Mouse (Mus musculus) neutrophil, adult 83 days (primary cell): ENCODE data around the gene Adal. TPM values are rescaled to one million over a fixed set of nuclear protein-coding genes. Genes with fewer than 3 reads are reported as not detected.

Source experiments
- total RNA-seq, 2 experiments: library from RNA; stranded (reverse); gene quantifications; one replicate each; pipeline ENCODE4 v1.2.4; 2023

The Adal gene
- total RNA-seq: 1 to 10 TPM; 4.3 to 6.4 TPM

DNA sequence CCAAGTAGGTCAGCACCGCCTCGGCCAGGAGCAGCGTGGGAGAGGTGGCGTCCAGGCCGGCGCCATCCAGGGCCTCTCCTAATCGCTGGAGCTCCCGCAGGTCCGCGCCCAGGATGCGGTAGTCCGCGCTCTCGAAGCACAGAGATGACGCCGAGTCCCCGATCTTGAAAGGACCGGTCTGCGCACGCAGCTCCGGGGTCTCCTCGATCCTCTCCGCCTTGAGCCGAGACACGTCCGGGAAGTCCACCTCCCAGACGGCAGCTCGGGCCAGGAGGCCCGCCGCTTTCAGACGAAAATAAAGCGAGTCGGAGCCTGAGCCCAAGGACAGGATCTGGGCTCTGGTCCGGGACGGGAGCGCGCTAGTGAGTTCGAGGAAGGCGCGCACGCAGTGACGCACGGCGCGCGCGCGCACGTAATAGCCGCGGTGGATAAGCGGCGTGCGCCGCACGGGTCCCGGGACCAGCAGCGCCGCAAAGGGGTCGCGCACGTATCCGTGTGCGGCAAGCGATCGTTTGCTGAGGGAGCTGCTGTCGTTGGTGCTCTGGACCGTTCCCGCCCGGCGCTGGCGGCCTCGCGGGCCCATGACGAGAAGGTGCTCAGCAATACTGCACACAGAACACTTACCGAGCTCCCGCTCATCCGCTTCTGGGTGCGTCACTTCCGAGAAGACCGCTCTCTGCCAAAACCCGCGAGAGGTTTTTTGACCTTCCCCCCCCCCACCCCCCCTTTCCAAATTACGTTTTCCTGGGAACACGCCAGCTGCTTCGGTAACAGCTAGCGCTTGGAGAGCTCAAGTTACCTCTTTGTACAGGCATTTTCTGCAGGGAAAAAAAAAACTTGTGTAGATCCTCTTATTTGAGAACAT is at the start of gene Adal, which contains the start of gene Lcmt2:
Gene Adal (plus strand): TSS at position 411 of the 865 bp plus-strand sequence.
Gene Lcmt2 (minus strand): TSS at position 636 of the 865 bp plus-strand sequence.

GRCm38 (mm10) chr2:121109695-121110094 is 30.5 kb upstream of the Adal start, which contains the start of gene Tgm7:
Gene Tgm7, minus strand, starts transcription at chr2:121109795.

GRCm38 (mm10) chr2:121170481-121170971 is 30.3 kb downstream of the Adal start, which contains the start of gene Tubgcp4:
Gene Tubgcp4, plus strand, starts transcription at chr2:121170654.

DNA sequence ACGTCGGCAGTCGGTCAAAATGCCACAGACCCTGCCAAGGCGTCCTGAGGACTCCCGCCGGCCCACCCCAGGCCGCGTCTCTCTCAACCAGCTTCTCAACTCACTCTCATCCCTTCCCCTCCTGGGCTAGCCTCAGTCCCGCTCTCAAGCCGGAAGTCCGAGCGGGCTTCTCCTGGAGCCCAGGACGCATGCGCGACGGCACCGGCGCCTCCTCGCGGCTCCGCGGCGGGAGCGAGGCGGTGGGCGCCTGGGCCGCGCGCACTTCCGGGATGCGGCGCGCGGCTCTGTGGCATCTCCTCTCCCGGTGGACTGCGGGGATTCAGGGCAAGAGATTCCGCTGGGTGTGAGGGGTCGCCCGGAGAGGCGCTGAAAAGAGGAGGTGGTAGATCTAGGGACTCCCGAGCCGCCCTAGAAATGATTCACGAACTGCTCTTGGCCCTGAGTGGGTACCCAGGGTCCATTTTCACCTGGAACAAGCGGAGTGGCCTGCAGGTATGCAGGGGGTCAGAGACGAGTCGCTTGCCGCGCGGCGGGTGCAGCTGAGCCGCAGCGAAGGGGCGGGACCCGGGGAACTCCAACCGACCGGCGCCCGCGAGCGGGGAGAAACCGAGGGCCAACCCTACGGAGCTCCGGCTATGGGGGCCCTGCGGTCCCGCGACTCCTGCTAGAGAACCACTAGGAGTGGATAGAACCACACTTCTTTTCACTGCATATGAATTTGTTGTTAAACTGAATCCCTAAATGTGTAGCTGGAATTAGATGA is 30.9 kb downstream of the Adal start, which contains the start of gene Zscan29:
Gene Zscan29 (minus strand): TSS at position 146 of the 763 bp plus-strand sequence.

Other genes with a start within 250 kb of the Adal start
- 10 to 100 TPM; 24.5 to 29.2 TPM for gene Ubr1, start 169.7 kb upstream of the Adal start, total RNA-seq
- gene Tmem62, start 163.4 kb upstream of the Adal start, total RNA-seq: 1 to 10 TPM; 6.8 to 9.1 TPM
- gene Ccndbp1, start 132.0 kb upstream of the Adal start, total RNA-seq: 10 to 100 TPM; 59.3 to 62.5 TPM
- 10 to 100 TPM; 15.1 to 17.4 TPM for gene Epb42, start 103.4 kb upstream of the Adal start, total RNA-seq
- gene Tgm5, start 54.6 kb upstream of the Adal start, total RNA-seq: not detected
- gene Tgm7, start 30.6 kb upstream of the Adal start, total RNA-seq: not detected
- 1 to 10 TPM; 6.0 to 6.2 TPM for gene Lcmt2, start 225 bp downstream of the Adal start, total RNA-seq
- gene Tubgcp4, start 30.2 kb downstream of the Adal start, total RNA-seq: 10 to 100 TPM; 40.2 to 45.8 TPM
- gene Zscan29, start 30.7 kb downstream of the Adal start, total RNA-seq: 10 to 100 TPM; 42.1 to 43.2 TPM
- 10 to 100 TPM; 23.8 to 31.2 TPM for gene Trp53bp1, start 131.0 kb downstream of the Adal start, total RNA-seq
- gene Map1a, start 149.2 kb downstream of the Adal start, total RNA-seq: under 1 TPM; 0.24 to 0.96 TPM
- 10 to 100 TPM; 11.9 to 14.3 TPM for gene Ppip5k1, start 215.0 kb downstream of the Adal start, total RNA-seq
- not detected for gene Ckmt1, start 217.3 kb downstream of the Adal start, total RNA-seq
- gene Strc, start 246.7 kb downstream of the Adal start, total RNA-seq: under 1 TPM in 1 of 2 experiments, not detected in 1; 0.07 TPM